Mouse (Mus musculus) testis, adult 2 months (tissue): ENCODE measurements around the gene Dync2li1. TPM values are rescaled to one million over a fixed set of nuclear protein-coding genes. Genes with fewer than 3 reads are reported as not detected.

Experiments
- H3K27ac ChIP-seq: fragments of 200-500 bp; 2 replicates; pipeline ENCODE4 v1.5.1; 2012; ENCODE audit warnings: low read depth, low read length; ENCODE audit not compliant: control insufficient read depth, insufficient read depth
- H3K27me3 ChIP-seq: fragments of 200-500 bp; 2 replicates; pipeline ENCODE4 v1.6.1; 2012; ENCODE audit warnings: mild to moderate bottlenecking, low read length, moderate library complexity; ENCODE audit not compliant: control insufficient read depth, insufficient read depth
- H3K36me3 ChIP-seq: fragments of 200-500 bp; 2 replicates; pipeline ENCODE4 v1.6.1; 2012; ENCODE audit warnings: mild to moderate bottlenecking, low read length; ENCODE audit not compliant: control insufficient read depth, insufficient read depth
- H3K4me1 ChIP-seq: fragments of 200-500 bp; 2 replicates; pipeline ENCODE4 v1.6.1; 2012; ENCODE audit warnings: low read length; ENCODE audit not compliant: control insufficient read depth, insufficient read depth
- H3K4me3 ChIP-seq: fragments of 200-500 bp; 2 replicates; pipeline ENCODE4 v1.5.1; 2012; ENCODE audit warnings: low read depth, mild to moderate bottlenecking, low read length, moderate library complexity, mixed read lengths; ENCODE audit not compliant: control insufficient read depth
- CTCF ChIP-seq: fragments of 200-500 bp; IDR thresholded peaks from 2 replicates; pipeline ENCODE4 v1.5.1; 2012; ENCODE audit warnings: low read depth, mild to moderate bottlenecking, inconsistent platforms, low read length, moderate library complexity; ENCODE audit not compliant: control insufficient read depth, insufficient read depth, insufficient replicate concordance
- POLR2A ChIP-seq: fragments of 200-500 bp; IDR thresholded peaks from 2 replicates; pipeline ENCODE4 v1.6.1; 2012; ENCODE audit warnings: low read depth, mild to moderate bottlenecking, inconsistent platforms, low read length, moderate library complexity; ENCODE audit not compliant: control insufficient read depth
- polyA plus RNA-seq: library from polyadenylated mRNA; depleted of rRNA; stranded (reverse); fragments of >200 nt; gene quantifications from 2 replicates; pipeline ENCODE4 v1.2.3, GENCODE M21; 2012

Gene Dync2li1
- polyA plus RNA-seq, 1 experiment: 21.6 TPM

GRCm38 (mm10) chr17:84637971-84638370, 11.7 kb downstream of the Dync2li1 start:
- TF ChIP-seq CTCF: no peak
- no peak for TF ChIP-seq POLR2A
- Histone ChIP-seq H3K27ac (no peak overlapping the region), H3K36me3 (no peaks in the 10 kb centered on the region), H3K4me1 (no peaks in the 10 kb centered on the region), H3K4me3 (no peak overlapping the region), H3K27me3 (no peaks in the 10 kb centered on the region)

DNA sequence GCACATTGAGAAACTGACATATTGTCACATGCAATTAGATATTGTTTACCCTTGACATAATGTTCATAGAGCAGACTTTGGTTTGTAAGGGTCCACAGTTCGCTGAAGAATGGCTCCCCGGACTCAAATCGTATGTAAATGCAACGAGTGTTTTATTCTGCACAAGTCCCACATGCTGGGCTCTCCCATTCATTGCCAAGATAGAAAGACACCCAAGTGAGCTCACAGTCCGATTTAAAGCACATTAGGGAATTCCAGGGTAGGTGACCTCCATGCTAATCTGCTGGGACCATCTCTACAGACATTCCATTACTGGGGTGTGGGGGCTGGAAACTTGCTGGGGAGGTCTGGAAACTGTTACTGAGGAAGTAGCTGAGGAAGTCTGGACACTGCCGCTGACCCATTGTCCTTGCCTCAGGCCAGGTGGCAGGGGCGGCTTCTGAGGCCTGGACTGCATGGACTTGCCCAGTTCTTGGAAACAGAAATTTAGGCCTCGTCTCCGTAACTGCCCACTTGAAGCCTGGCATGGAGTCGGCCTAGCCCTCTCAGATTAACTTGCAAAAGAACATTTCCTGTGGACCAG, 13.6 kb downstream of the Dync2li1 start:
- TF ChIP-seq CTCF (no peak), POLR2A (no peak)
- H3K4me1 ChIP-seq: no peaks in the 10 kb centered on the region
- no peak overlapping the region for H3K4me3 ChIP-seq
- H3K27me3 ChIP-seq: no peaks in the 10 kb centered on the region
- H3K36me3 ChIP-seq: no peaks in the 10 kb centered on the region
- no peak overlapping the region for H3K27ac ChIP-seq

- H3K27ac ChIP-seq: no peak overlapping the region
- no peaks in the 10 kb centered on the region for H3K4me1 ChIP-seq
- no peak overlapping the region for H3K4me3 ChIP-seq
- H3K27me3 ChIP-seq: no peaks in the 10 kb centered on the region
- no peaks in the 10 kb centered on the region for H3K36me3 ChIP-seq
- TF ChIP-seq POLR2A (no peak), CTCF (peak; percentile 60; the same call in 1 of the 2 replicates)
Measured at GRCm38 (mm10) chr17:84641893-84642292, 15.6 kb downstream of the Dync2li1 start.

- H3K4me1 ChIP-seq: no peaks in the 10 kb centered on the region
- no peak for TF ChIP-seq POLR2A
- TF ChIP-seq CTCF: no peak
- no peak overlapping the region for H3K4me3 ChIP-seq
- no peaks in the 10 kb centered on the region for H3K36me3 ChIP-seq
- no peaks in the 10 kb centered on the region for H3K27me3 ChIP-seq
- H3K27ac ChIP-seq: no peak overlapping the region
Measured at GRCm38 (mm10) chr17:84642324-84642723, 16.0 kb downstream of the Dync2li1 start.

GRCm38 (mm10) chr17:84644292-84645050, 18.2 kb downstream of the Dync2li1 start:
- Histone ChIP-seq H3K27me3 (no peaks in the 10 kb centered on the region), H3K4me1 (no peaks in the 10 kb centered on the region), H3K4me3 (no peak overlapping the region), H3K27ac (no peak overlapping the region), H3K36me3 (no peaks in the 10 kb centered on the region)
- TF ChIP-seq CTCF (no peak), POLR2A (no peak)

- TF ChIP-seq POLR2A (no peak), CTCF (no peak)
Measured at GRCm38 (mm10) chr17:84645119-84645518, 18.8 kb downstream of the Dync2li1 start.

DNA sequence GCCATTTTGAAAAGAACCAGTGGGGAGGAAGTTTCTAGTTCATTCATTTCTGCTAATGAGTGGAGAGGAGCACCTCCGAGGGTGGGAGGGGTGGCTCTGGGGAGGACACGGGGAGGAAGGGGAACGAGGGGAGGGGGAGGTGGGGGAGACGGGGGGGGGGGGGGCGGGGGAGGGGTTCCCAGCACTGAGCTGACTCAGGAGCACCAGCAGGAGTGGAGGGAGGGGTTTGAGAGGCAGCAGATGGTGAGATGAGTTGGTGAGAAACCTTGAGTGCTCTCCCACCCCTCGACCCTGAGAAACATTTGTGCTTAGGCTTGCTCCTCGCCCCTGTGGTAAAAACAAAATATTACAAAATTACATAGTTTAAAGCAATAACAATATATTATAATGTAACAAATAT, 19.6 kb downstream of the Dync2li1 start:
- Histone ChIP-seq H3K4me1 (no peaks in the 10 kb centered on the region), H3K4me3 (no peak overlapping the region), H3K27ac (no peak overlapping the region), H3K27me3 (no peaks in the 10 kb centered on the region), H3K36me3 (no peaks in the 10 kb centered on the region)
- TF ChIP-seq POLR2A (no peak), CTCF (no peak)

More at GRCm38 (mm10) chr17:84645119-84645518, 18.8 kb downstream of the Dync2li1 start:
- no peaks in the 10 kb centered on the region for H3K4me1 ChIP-seq
- no peak overlapping the region for H3K4me3 ChIP-seq
- no peaks in the 10 kb centered on the region for H3K36me3 ChIP-seq
- H3K27me3 ChIP-seq: no peaks in the 10 kb centered on the region
- no peak overlapping the region for H3K27ac ChIP-seq
